Mouse (Mus musculus): ENCODE measurements at regions not wholly inside any gene's neighbourhood (a gene's known extent, or its start where the extent isn't known, plus 50 kb on each side); places are given as distances from the start of the nearest gene placed in this dataset.

- no peak for TF ChIP-seq MAFK (IDR thresholded peaks at IDR 0.05; ENCODE audit: insufficient read depth, low read depth, low read length)
- no peak for TF ChIP-seq HCFC1 (IDR thresholded peaks at IDR 0.05; ENCODE audit: borderline replicate concordance, insufficient read depth, low read length)
- no peak for TF ChIP-seq ZNF384 (IDR thresholded peaks at IDR 0.05; ENCODE audit: low read depth, low read length)
- TF ChIP-seq CHD2 (IDR thresholded peaks at IDR 0.05; ENCODE audit: low read depth, low read length) = no peak
Observed at GRCm38 (mm10) chr16:62562051-62562450, 224.6 kb downstream of the Nsun3 start.

Measured in ES-E14 (cell line).